Mouse (Mus musculus) lung, adult 2 months (tissue): Measurements from ENCODE around the gene Kif5a.
A peak's percentile ranks its signal among the peaks of the same experiment; 100 is the strongest.

Experiments used
- CTCF ChIP-seq: fragments of 200-500 bp; IDR thresholded peaks from 2 replicates; pipeline ENCODE4 v1.5.1; 2011; ENCODE audit warnings: mild to moderate bottlenecking, low read length, control low read depth; ENCODE audit not compliant: insufficient read depth
- POLR2A ChIP-seq: fragments of 200-500 bp; IDR thresholded peaks from 2 replicates; pipeline ENCODE4 v1.6.1; 2011; ENCODE audit warnings: low read depth, mild to moderate bottlenecking, control low read depth, low read length, borderline replicate concordance; ENCODE audit errors: extremely low read depth

GRCm38 (mm10) chr10:127265727-127266111, 2.6 kb upstream of the Kif5a start:
- TF ChIP-seq CTCF (peak; percentile 19; the same call in 1 of the 2 replicates), POLR2A (no peak)
